Comparison of ENCODE assay signal across 26 mouse cellular contexts in the genomic region with DNA sequence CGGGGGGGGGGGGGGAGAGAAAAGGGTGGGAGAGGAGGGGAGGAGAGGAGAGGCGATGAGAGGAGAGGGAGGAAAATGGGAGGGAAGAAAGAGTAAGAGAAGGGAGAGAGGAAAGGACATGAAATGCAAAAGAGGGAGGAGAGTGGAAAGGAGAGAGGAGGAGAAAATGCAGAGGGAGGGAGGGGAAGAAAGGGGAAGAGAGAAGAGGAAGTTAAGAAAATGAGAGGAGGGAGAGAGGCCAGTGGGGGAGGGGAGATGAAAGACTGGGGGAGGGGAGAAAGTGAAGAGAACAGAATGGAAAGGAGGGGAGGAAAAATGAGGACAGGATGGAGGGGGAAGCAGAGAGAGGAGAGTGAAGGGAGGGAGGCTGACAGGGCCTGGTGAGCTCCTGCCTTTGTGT.
"Had no signal": no experiment of that assay in that cellular context is flagged by ENCODE, and none has a peak within 500 bp of the region (broad histone marks: within the 10 kb centered on the region; RNA-seq: fewer than 3 reads in every experiment).

No protein-coding gene starts in this region.

- ATAC-seq: inflammation-experienced regulatory T-cells, adult 6 months; intestine, embryonic 15.5 days; intestine, postnatal 0 days had no signal

- H3K9me3 ChIP-seq: heart, embryonic 13.5 days; heart, embryonic 15.5 days; hindbrain, embryonic 13.5 days; hindbrain, embryonic 15.5 days; intestine, embryonic 15.5 days; limb, embryonic 10.5 days; limb, embryonic 12.5 days; liver, embryonic 13.5 days had no signal

- H3K4me2 ChIP-seq: heart, embryonic 11.5 days; heart, embryonic 13.5 days; heart, embryonic 15.5 days; hindbrain, embryonic 13.5 days; hindbrain, embryonic 15.5 days; intestine, embryonic 15.5 days; limb, embryonic 12.5 days; liver, embryonic 11.5 days; liver, embryonic 13.5 days had no signal

- H3K9ac ChIP-seq: heart, embryonic 13.5 days; heart, embryonic 15.5 days; hindbrain, embryonic 13.5 days; hindbrain, embryonic 15.5 days; intestine, embryonic 15.5 days; limb, embryonic 12.5 days; liver, embryonic 13.5 days had no signal

- DNase-seq: gastrocnemius, adult 2 months; gastrocnemius, postnatal 14 days; gastrocnemius, postnatal 36 days; heart, adult 18-20 months; heart, postnatal 14 days; heart, postnatal 36 days; kidney, adult 18-20 months; kidney, adult 8-10 months; kidney, postnatal 10 days; kidney, postnatal 25 days; kidney, postnatal 4 days; liver; liver, embryonic 13.5 days had no signal

- H3K27me3 ChIP-seq: heart, embryonic 13.5 days; heart, embryonic 15.5 days; hindbrain, embryonic 13.5 days; hindbrain, embryonic 15.5 days; intestine, embryonic 15.5 days; limb, embryonic 12.5 days; liver, embryonic 13.5 days had no signal

- H3K4me1 ChIP-seq: hindbrain, embryonic 13.5 days; hindbrain, embryonic 15.5 days; intestine, embryonic 15.5 days; liver, embryonic 13.5 days had no signal

- H3K4me3 ChIP-seq: gastrocnemius, adult 2 months; heart, embryonic 13.5 days; heart, embryonic 15.5 days; hindbrain, embryonic 13.5 days; hindbrain, embryonic 15.5 days; intestine, embryonic 15.5 days; layer of hippocampus, adult 2 months; left cerebral cortex, adult 2 months; limb, embryonic 10.5 days; limb, embryonic 12.5 days; liver, embryonic 13.5 days had no signal

- H3K36me3 ChIP-seq: heart, embryonic 13.5 days; heart, embryonic 15.5 days; hindbrain, embryonic 13.5 days; hindbrain, embryonic 15.5 days; intestine, embryonic 15.5 days; limb, embryonic 10.5 days; liver, embryonic 13.5 days had no signal

- H3K27ac ChIP-seq: gastrocnemius, adult 2 months; heart, embryonic 13.5 days; heart, embryonic 15.5 days; hindbrain, embryonic 13.5 days; hindbrain, embryonic 15.5 days; intestine, embryonic 15.5 days; layer of hippocampus, adult 2 months; left cerebral cortex, adult 2 months; limb, embryonic 10.5 days; limb, embryonic 12.5 days; liver, embryonic 13.5 days had no signal
